Mouse (Mus musculus): ENCODE measurements at regions not wholly inside any gene's neighbourhood (a gene's known extent, or its start where the extent isn't known, plus 50 kb on each side); places are given as distances from the start of the nearest gene placed in this dataset.

- Histone ChIP-seq H3K9ac (ENCODE audit: low read length) (no peak overlapping the region), H3K27me3 (ENCODE audit: control insufficient read depth, insufficient read depth, low read length) (no peaks in the 10 kb centered on the region), H3K4me3 (ENCODE audit: low read depth, low read length) (no peak overlapping the region), H3K27ac (ENCODE audit: low read depth, low read length) (no peak overlapping the region), H3K36me3 (ENCODE audit: control insufficient read depth, insufficient read depth, low read length) (no peaks in the 10 kb centered on the region), H3K4me2 (ENCODE audit: low read depth) (no peak overlapping the region), H3K9me3 (ENCODE audit: control insufficient read depth, low read length) (no peaks in the 10 kb centered on the region), H3K4me1 (ENCODE audit: control insufficient read depth, insufficient read depth, low read length) (0 out of 2 replicates have a peak, but pooled peaks cover 5% of the 10 kb centered on the region)
- DNase-seq (ENCODE audit: low spot score) (peak; percentile 74), ATAC-seq (ENCODE audit: insufficient read depth, low FRiP score, low TSS enrichment) (no peak)
- 48% methylated on average over 9 of the region's 9 CpGs for WGBS
Measured at GRCm38 (mm10) chr6:127359391-127359874, 87.2 kb upstream of the Parp11 start.

GRCm38 (mm10) chr6:127362166-127362565 lies 84.5 kb upstream of the Parp11 start:
- Histone ChIP-seq H3K36me3 (ENCODE audit: control insufficient read depth, insufficient read depth, low read length) (no peaks in the 10 kb centered on the region), H3K27ac (ENCODE audit: low read depth, low read length) (no peak overlapping the region), H3K9me3 (ENCODE audit: control insufficient read depth, low read length) (no peaks in the 10 kb centered on the region), H3K9ac (ENCODE audit: low read length) (no peak overlapping the region), H3K4me2 (ENCODE audit: low read depth) (no peak overlapping the region), H3K4me3 (ENCODE audit: low read depth, low read length) (no peak overlapping the region), H3K4me1 (ENCODE audit: control insufficient read depth, insufficient read depth, low read length) (peaks cover 8% of the 10 kb centered on the region; the same call in 1 of the 2 replicates), H3K27me3 (ENCODE audit: control insufficient read depth, insufficient read depth, low read length) (no peaks in the 10 kb centered on the region)
- WGBS = 86% methylated on average over 5 of the region's 5 CpGs
- no peak for ATAC-seq (ENCODE audit: insufficient read depth, low FRiP score, low TSS enrichment)
- no peak for DNase-seq (ENCODE audit: low spot score)

- H3K9ac ChIP-seq (ENCODE audit: low read length) = 0 out of 2 replicates have a peak overlapping the region, but pooled peaks have one; percentile 24
- H3K4me1 ChIP-seq (ENCODE audit: control insufficient read depth, insufficient read depth, low read length) = peaks cover 8% of the 10 kb centered on the region; the same call in 1 of the 2 replicates
Measured at GRCm38 (mm10) chr6:127362966-127363752, 83.5 kb upstream of the Parp11 start.

GRCm38 (mm10) chr6:127363871-127364590 lies 82.6 kb upstream of the Parp11 start:
- no peaks in the 10 kb centered on the region for H3K27me3 ChIP-seq (ENCODE audit: control insufficient read depth, insufficient read depth, low read length)
- ATAC-seq (ENCODE audit: insufficient read depth, low FRiP score, low TSS enrichment) = no peak
- no peak overlapping the region for H3K9ac ChIP-seq (ENCODE audit: low read length)
- H3K36me3 ChIP-seq (ENCODE audit: control insufficient read depth, insufficient read depth, low read length) = no peaks in the 10 kb centered on the region
- H3K4me3 ChIP-seq (ENCODE audit: low read depth, low read length) = no peak overlapping the region
- H3K4me2 ChIP-seq (ENCODE audit: low read depth) = no peak overlapping the region
- H3K27ac ChIP-seq (ENCODE audit: low read depth, low read length) = no peak overlapping the region
- no peak for DNase-seq (ENCODE audit: low spot score)
- no peaks in the 10 kb centered on the region for H3K9me3 ChIP-seq (ENCODE audit: control insufficient read depth, low read length)
- peaks cover 5% of the 10 kb centered on the region; the same call in 1 of the 2 replicates for H3K4me1 ChIP-seq (ENCODE audit: control insufficient read depth, insufficient read depth, low read length)
- WGBS = 36% methylated on average over 7 of the region's 7 CpGs

More at GRCm38 (mm10) chr6:127362966-127363752, 83.5 kb upstream of the Parp11 start:
- H3K4me2 ChIP-seq (ENCODE audit: low read depth) = no peak overlapping the region
- ATAC-seq (ENCODE audit: insufficient read depth, low FRiP score, low TSS enrichment) = peak; percentile 60
- no peaks in the 10 kb centered on the region for H3K36me3 ChIP-seq (ENCODE audit: control insufficient read depth, insufficient read depth, low read length)
- no peaks in the 10 kb centered on the region for H3K9me3 ChIP-seq (ENCODE audit: control insufficient read depth, low read length)
- no peak overlapping the region for H3K27ac ChIP-seq (ENCODE audit: low read depth, low read length)
- H3K27me3 ChIP-seq (ENCODE audit: control insufficient read depth, insufficient read depth, low read length) = no peaks in the 10 kb centered on the region
- H3K4me3 ChIP-seq (ENCODE audit: low read depth, low read length) = no peak overlapping the region
- 13% methylated on average over 8 of the region's 8 CpGs for WGBS
- peak; percentile 45 for DNase-seq (ENCODE audit: low spot score)

GRCm38 (mm10) chr6:127364591-127365187 lies 82.0 kb upstream of the Parp11 start:
- 34% methylated on average over 5 of the region's 5 CpGs for WGBS
- H3K4me1 ChIP-seq (ENCODE audit: control insufficient read depth, insufficient read depth, low read length) = peaks cover 5% of the 10 kb centered on the region; the same call in 1 of the 2 replicates

GRCm38 (mm10) chr6:127365246-127365645 lies 81.4 kb upstream of the Parp11 start:
- H3K4me3 ChIP-seq (ENCODE audit: low read depth, low read length) = no peak overlapping the region
- no peak overlapping the region for H3K9ac ChIP-seq (ENCODE audit: low read length)
- no peak overlapping the region for H3K4me2 ChIP-seq (ENCODE audit: low read depth)
- H3K4me1 ChIP-seq (ENCODE audit: control insufficient read depth, insufficient read depth, low read length) = peaks cover 5% of the 10 kb centered on the region; the same call in 1 of the 2 replicates
- H3K9me3 ChIP-seq (ENCODE audit: control insufficient read depth, low read length) = no peaks in the 10 kb centered on the region
- H3K27ac ChIP-seq (ENCODE audit: low read depth, low read length) = no peak overlapping the region
- DNase-seq (ENCODE audit: low spot score) = no peak
- no peak for ATAC-seq (ENCODE audit: insufficient read depth, low FRiP score, low TSS enrichment)
- no peaks in the 10 kb centered on the region for H3K27me3 ChIP-seq (ENCODE audit: control insufficient read depth, insufficient read depth, low read length)
- 58% methylated on average over 7 of the region's 7 CpGs for WGBS
- H3K36me3 ChIP-seq (ENCODE audit: control insufficient read depth, insufficient read depth, low read length) = no peaks in the 10 kb centered on the region

More at GRCm38 (mm10) chr6:127364591-127365187, 82.0 kb upstream of the Parp11 start:
- Histone ChIP-seq H3K36me3 (ENCODE audit: control insufficient read depth, insufficient read depth, low read length) (no peaks in the 10 kb centered on the region), H3K4me2 (ENCODE audit: low read depth) (no peak overlapping the region), H3K27ac (ENCODE audit: low read depth, low read length) (no peak overlapping the region), H3K4me3 (ENCODE audit: low read depth, low read length) (no peak overlapping the region), H3K9me3 (ENCODE audit: control insufficient read depth, low read length) (no peaks in the 10 kb centered on the region), H3K27me3 (ENCODE audit: control insufficient read depth, insufficient read depth, low read length) (no peaks in the 10 kb centered on the region), H3K9ac (ENCODE audit: low read length) (no peak overlapping the region)
- no peak for ATAC-seq (ENCODE audit: insufficient read depth, low FRiP score, low TSS enrichment)
- no peak for DNase-seq (ENCODE audit: low spot score)

GRCm38 (mm10) chr6:127365651-127366050 lies 81.0 kb upstream of the Parp11 start:
- H3K27me3 ChIP-seq (ENCODE audit: control insufficient read depth, insufficient read depth, low read length) = no peaks in the 10 kb centered on the region
- H3K4me3 ChIP-seq (ENCODE audit: low read depth, low read length) = no peak overlapping the region
- no peak overlapping the region for H3K9ac ChIP-seq (ENCODE audit: low read length)
- ATAC-seq (ENCODE audit: insufficient read depth, low FRiP score, low TSS enrichment) (no peak), DNase-seq (ENCODE audit: low spot score) (no peak)
- H3K27ac ChIP-seq (ENCODE audit: low read depth, low read length) = no peak overlapping the region
- H3K4me1 ChIP-seq (ENCODE audit: control insufficient read depth, insufficient read depth, low read length) = peaks cover 5% of the 10 kb centered on the region; the same call in 1 of the 2 replicates
- WGBS = 72% methylated on average over 2 of the region's 2 CpGs
- H3K4me2 ChIP-seq (ENCODE audit: low read depth) = no peak overlapping the region
- H3K36me3 ChIP-seq (ENCODE audit: control insufficient read depth, insufficient read depth, low read length) = no peaks in the 10 kb centered on the region
- no peaks in the 10 kb centered on the region for H3K9me3 ChIP-seq (ENCODE audit: control insufficient read depth, low read length)

GRCm38 (mm10) chr6:127373052-127373451 lies 73.6 kb upstream of the Parp11 start:
- H3K27me3 ChIP-seq (ENCODE audit: control insufficient read depth, insufficient read depth, low read length) = no peaks in the 10 kb centered on the region
- no peak overlapping the region for H3K4me2 ChIP-seq (ENCODE audit: low read depth)
- H3K27ac ChIP-seq (ENCODE audit: low read depth, low read length) = no peak overlapping the region
- 86% methylated on average over 5 of the region's 5 CpGs for WGBS
- ATAC-seq (ENCODE audit: insufficient read depth, low FRiP score, low TSS enrichment) (no peak), DNase-seq (ENCODE audit: low spot score) (no peak)
- no peak overlapping the region for H3K4me3 ChIP-seq (ENCODE audit: low read depth, low read length)
- H3K9me3 ChIP-seq (ENCODE audit: control insufficient read depth, low read length) = no peaks in the 10 kb centered on the region
- H3K9ac ChIP-seq (ENCODE audit: low read length) = no peak overlapping the region
- H3K36me3 ChIP-seq (ENCODE audit: control insufficient read depth, insufficient read depth, low read length) = no peaks in the 10 kb centered on the region
- H3K4me1 ChIP-seq (ENCODE audit: control insufficient read depth, insufficient read depth, low read length) = no peaks in the 10 kb centered on the region

Measured in neural tube, embryonic 11.5 days (tissue).